Mouse (Mus musculus) megakaryocyte, embryonic 14.5 days (primary cell): Measurements from ENCODE around the gene Cd151.

Source experiments
- FLI1 ChIP-seq: IDR thresholded peaks from 2 replicates; pipeline ENCODE4 v1.6.1; 2012; ENCODE audit warnings: low read length, inconsistent platforms, mixed read lengths
- GATA1 ChIP-seq: IDR thresholded peaks from 3 replicates; pipeline ENCODE4 v1.6.1; 2012; ENCODE audit warnings: mixed read lengths, low read length, inconsistent platforms, borderline replicate concordance

- no peak for TF ChIP-seq GATA1
- TF ChIP-seq FLI1, result no peak
Observed at GRCm38 (mm10) chr7:141495379-141495778, 28.2 kb downstream of the Cd151 start.
